Mouse (Mus musculus): Measurements from ENCODE around the gene Ercc6.

DNA sequence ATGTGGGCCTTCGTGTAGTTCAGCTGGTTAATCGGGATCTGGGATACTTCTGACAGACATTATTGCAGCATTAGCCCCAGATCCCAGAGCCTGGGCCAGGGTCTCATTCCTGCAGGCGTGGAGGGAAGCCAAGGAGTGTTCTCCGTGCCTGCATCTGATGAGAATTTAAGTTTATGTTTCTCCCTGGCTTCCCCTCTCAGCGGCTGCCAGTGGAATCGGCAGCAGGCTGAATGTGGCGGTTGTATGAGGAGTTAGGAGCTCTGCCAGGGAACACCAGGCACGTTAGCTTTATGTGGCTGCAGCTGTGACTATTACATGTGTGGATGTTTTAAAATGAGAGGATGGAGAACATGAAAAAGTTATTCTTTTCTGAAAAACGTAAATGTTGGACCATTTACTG is 23.4 kb downstream of the Ercc6 start:
- TF ChIP-seq POLR2A (IDR thresholded peaks at IDR 0.05; ENCODE audit: borderline replicate concordance, low read depth, low read length), result no peak
- TF ChIP-seq CTCF (IDR thresholded peaks at IDR 0.05; ENCODE audit: low read depth, low read length), result no peak
